Comparison of ENCODE assay signal across 26 mouse cellular contexts in genomic region chr5:115099530-115099929, GRCm38 (mm10). TPM values are rescaled to one million over a fixed set of nuclear protein-coding genes. Genes with fewer than 3 reads are reported as not detected.
DNase-seq lines count a peak whose midpoint lies in the region; ATAC-seq and TF ChIP-seq lines count a peak whose summit lies in the region.
"Had no signal": no experiment of that assay in that cellular context is flagged by ENCODE, and none has a peak within 500 bp of the region (broad histone marks: within the 10 kb centered on the region; RNA-seq: fewer than 3 reads in every experiment).

No protein-coding gene starts in this region.

- no peaks in the 10 kb centered on the region for H3K9me3 ChIP-seq in liver, embryonic 11.5 days (ENCODE audit: control insufficient read depth, low read length)
- H3K9me3 ChIP-seq in liver, embryonic 16.5 days (replicated peaks; ENCODE audit: control insufficient read depth, low read length): no peaks in the 10 kb centered on the region
- no peaks in the 10 kb centered on the region for H3K9me3 ChIP-seq in hindbrain, embryonic 11.5 days (ENCODE audit: control insufficient read depth, low read length)
- H3K9me3 ChIP-seq: embryonic facial prominence, embryonic 13.5 days; embryonic facial prominence, embryonic 15.5 days; forebrain, embryonic 10.5 days; forebrain, embryonic 12.5 days had no signal

- peaks cover 7% of the 10 kb centered on the region; the same call in 1 of the 2 replicates for H3K36me3 ChIP-seq in liver, adult 2 months (ENCODE audit: control insufficient read depth, insufficient read depth, low read length)
- H3K36me3 ChIP-seq in liver, embryonic 11.5 days (ENCODE audit: control insufficient read depth, insufficient read depth, low read length): peaks cover 41% of the 10 kb centered on the region
- H3K36me3 ChIP-seq in liver, embryonic 16.5 days (ENCODE audit: control insufficient read depth, insufficient read depth): peaks cover 42% of the 10 kb centered on the region
- peaks cover 13% of the 10 kb centered on the region for H3K36me3 ChIP-seq in hindbrain, embryonic 11.5 days (ENCODE audit: control insufficient read depth, insufficient read depth, low read length)

- peak overlapping the region; percentile 78 for H3K27ac ChIP-seq in liver, adult 2 months (replicated peaks; ENCODE audit: insufficient read depth, low read depth, low read length)
- H3K27ac ChIP-seq in liver, embryonic 11.5 days (ENCODE audit: low read depth, low read length): no peak overlapping the region
- H3K27ac ChIP-seq in liver, embryonic 16.5 days (ENCODE audit: low read length): no peak overlapping the region
- 0 out of 2 replicates have a peak overlapping the region, but pooled peaks have one; percentile 4 for H3K27ac ChIP-seq in brown adipose tissue, adult 24 weeks (replicated peaks; ENCODE audit: low read depth, low read length)
- no peak overlapping the region for H3K27ac ChIP-seq in hindbrain, embryonic 11.5 days (ENCODE audit: low read depth, low read length)
- H3K27ac ChIP-seq: embryonic facial prominence, embryonic 13.5 days; embryonic facial prominence, embryonic 15.5 days; forebrain, embryonic 10.5 days; forebrain, embryonic 12.5 days had no signal

- DNase-seq in liver, adult 2 months (ENCODE audit: extremely low read depth, low read depth, low spot score): peak; percentile 81
- no peak for DNase-seq in liver, embryonic 11.5 days (ENCODE audit: low spot score)
- DNase-seq in liver (no peak), adipocyte (ENCODE audit: low spot score) (peak; percentile 35)
- DNase-seq in heart, adult 11 months: no peak
- DNase-seq in hindbrain, embryonic 11.5 days (ENCODE audit: low spot score): no peak
- DNase-seq: adrenal gland, adult 8-10 months; cerebellum, adult 11 months; cerebellum, adult 18-20 months; cerebellum, adult 8-10 months; cerebellum, adult 9-11 months; cerebellum, postnatal 14 days; cerebellum, postnatal 36 days; embryo, embryonic 11 days had no signal

- no peak for TF ChIP-seq POLR2A in liver, adult 2 months (IDR thresholded peaks at IDR 0.05; ENCODE audit: extremely low read depth, insufficient read depth, low read length)

- H3K4me1 ChIP-seq in liver, adult 2 months (ENCODE audit: control insufficient read depth, insufficient read depth, low read length): peaks cover 29% of the 10 kb centered on the region
- no peaks in the 10 kb centered on the region for H3K4me1 ChIP-seq in liver, embryonic 11.5 days (replicated peaks; ENCODE audit: control insufficient read depth, insufficient read depth, low read length)
- H3K4me1 ChIP-seq in liver, embryonic 16.5 days (ENCODE audit: control insufficient read depth, low read depth, low read length): no peaks in the 10 kb centered on the region
- peaks cover 6% of the 10 kb centered on the region for H3K4me1 ChIP-seq in brown adipose tissue, adult 24 weeks (ENCODE audit: control insufficient read depth, insufficient read depth, insufficient read length, low read length)
- H3K4me1 ChIP-seq in hindbrain, embryonic 11.5 days (replicated peaks; ENCODE audit: control insufficient read depth, insufficient read depth, low read length): no peaks in the 10 kb centered on the region
- H3K4me1 ChIP-seq: embryonic facial prominence, embryonic 13.5 days; embryonic facial prominence, embryonic 15.5 days; forebrain, embryonic 10.5 days; forebrain, embryonic 12.5 days had no signal

- H3K4me2 ChIP-seq in liver, embryonic 11.5 days: no peak overlapping the region
- no peak overlapping the region for H3K4me2 ChIP-seq in liver, embryonic 16.5 days (ENCODE audit: low read depth, low read length)
- no peak overlapping the region for H3K4me2 ChIP-seq in hindbrain, embryonic 11.5 days (replicated peaks; ENCODE audit: low read depth, low read length)
- H3K4me2 ChIP-seq: embryonic facial prominence, embryonic 13.5 days; embryonic facial prominence, embryonic 15.5 days; forebrain, embryonic 12.5 days had no signal

- no peak for ATAC-seq in liver, embryonic 11.5 days (replicated peaks; ENCODE audit: low FRiP score)
- peak; percentile 37; the same call in 1 of the 2 replicates for ATAC-seq in liver, embryonic 16.5 days (ENCODE audit: low read depth)
- ATAC-seq in hindbrain, embryonic 11.5 days (ENCODE audit: low FRiP score): no peak
- ATAC-seq: forebrain, embryonic 14.5 days; forebrain, embryonic 16.5 days had no signal

- H3K27me3 ChIP-seq in liver, adult 2 months (ENCODE audit: control insufficient read depth, insufficient read depth, low read length): no peaks in the 10 kb centered on the region
- H3K27me3 ChIP-seq in liver, embryonic 11.5 days (replicated peaks; ENCODE audit: control insufficient read depth, insufficient read depth, low read length): no peaks in the 10 kb centered on the region
- H3K27me3 ChIP-seq in liver, embryonic 16.5 days (ENCODE audit: control insufficient read depth, insufficient read depth, low read depth, low read length): no peaks in the 10 kb centered on the region
- no peaks in the 10 kb centered on the region for H3K27me3 ChIP-seq in hindbrain, embryonic 11.5 days (ENCODE audit: control insufficient read depth, insufficient read depth, low read length)
- H3K27me3 ChIP-seq: embryonic facial prominence, embryonic 13.5 days; embryonic facial prominence, embryonic 15.5 days; forebrain, embryonic 12.5 days had no signal

- H3K4me3 ChIP-seq in liver, adult 2 months (ENCODE audit: insufficient read depth, low read depth, low read length): no peak overlapping the region
- H3K4me3 ChIP-seq in liver, embryonic 11.5 days (ENCODE audit: low read depth, low read length): no peak overlapping the region
- no peak overlapping the region for H3K4me3 ChIP-seq in liver, embryonic 16.5 days (ENCODE audit: low read depth, low read length)
- no peak overlapping the region for H3K4me3 ChIP-seq in brown adipose tissue, adult 24 weeks (ENCODE audit: insufficient read depth, low read depth, low read length)
- H3K4me3 ChIP-seq in hindbrain, embryonic 11.5 days (ENCODE audit: low read depth, low read length): no peak overlapping the region
- H3K4me3 ChIP-seq: embryonic facial prominence, embryonic 13.5 days; embryonic facial prominence, embryonic 15.5 days; erythroblast, embryonic 14.5 days; forebrain, embryonic 10.5 days; forebrain, embryonic 12.5 days had no signal

- H3K9ac ChIP-seq in liver, adult 2 months (ENCODE audit: low read depth, low read length): 0 out of 2 replicates have a peak overlapping the region, but pooled peaks have one; percentile 18
- no peak overlapping the region for H3K9ac ChIP-seq in liver, embryonic 11.5 days (ENCODE audit: low read depth, low read length)
- H3K9ac ChIP-seq in liver, embryonic 16.5 days (ENCODE audit: low read depth, low read length): no peak overlapping the region
- H3K9ac ChIP-seq in hindbrain, embryonic 11.5 days (ENCODE audit: low read depth, low read length): no peak overlapping the region
- H3K9ac ChIP-seq: embryonic facial prominence, embryonic 13.5 days; embryonic facial prominence, embryonic 15.5 days; forebrain, embryonic 12.5 days had no signal

- no peak for TF ChIP-seq CTCF in liver, adult 2 months (IDR thresholded peaks at IDR 0.05; ENCODE audit: low read depth, low read length)

- H3K79me2 ChIP-seq in liver, adult 2 months (ENCODE audit: control insufficient read depth, insufficient read depth, low read length): no peaks in the 10 kb centered on the region

- WGBS in liver, adult 2 months: 38% methylated on average over 5 of the region's 5 CpGs
- WGBS in liver, embryonic 11.5 days: 81% methylated on average over 5 of the region's 5 CpGs
- 73% methylated on average over 5 of the region's 5 CpGs for WGBS in liver, embryonic 16.5 days (ENCODE audit: insufficient replicate concordance)
- 90% methylated on average over 5 of the region's 5 CpGs for WGBS in hindbrain, embryonic 11.5 days

RNA-seq across cellular contexts. Expression of gene Gm10401, which starts 1.4 kb away (rescaled TPM):
- not detected in 2 replicates for total RNA-seq in liver, adult 2 months (2014; rRNA removed)
- polyA plus RNA-seq in liver, adult 2 months (2012; rRNA removed): 0.17 TPM in 1 of 2 replicates, not detected in the other
- 19.5 and 25.1 TPM in 2 replicates for polyA plus RNA-seq in liver, embryonic 11.5 days (2014; fragmentation: Nextera tagmentation; extraction: Ambion mirVana)
- polyA plus RNA-seq in liver, embryonic 16.5 days (2015; fragmentation: Nextera tagmentation; extraction: Ambion mirVana): 8.1 and 8.5 TPM in 2 replicates
- not detected in 2 replicates for polyA plus RNA-seq in brown adipose tissue, adult 24 weeks (2012; ENCODE audit: insufficient read depth, insufficient read length, missing spikeins)
- polyA plus RNA-seq in hindbrain, embryonic 11.5 days (2014; fragmentation: Nextera tagmentation; extraction: Ambion mirVana): 24.9 and 34.4 TPM in 2 replicates
- total RNA-seq: adrenal gland, adult 18-20 months; adrenal gland, adult 8-10 months; adrenal gland, postnatal 14 days; adrenal gland, postnatal 36 days had no signal
- polyA plus RNA-seq: erythroblast, embryonic 14.5 days had no signal

RNA-seq across cellular contexts. Expression of gene Acads, which starts 19.6 kb away (rescaled TPM):
- 140 and 143 TPM in 2 replicates for total RNA-seq in liver, adult 2 months (2014; rRNA removed)
- 255 and 293 TPM in 2 replicates for polyA plus RNA-seq in liver, adult 2 months (2012; rRNA removed)
- polyA plus RNA-seq in liver, embryonic 11.5 days (2014; fragmentation: Nextera tagmentation; extraction: Ambion mirVana): 35.5 and 37.4 TPM in 2 replicates
- 48.8 and 54.2 TPM in 2 replicates for polyA plus RNA-seq in liver, embryonic 16.5 days (2015; fragmentation: Nextera tagmentation; extraction: Ambion mirVana)
- 345 and 375 TPM in 2 replicates for polyA plus RNA-seq in brown adipose tissue, adult 24 weeks (2012; ENCODE audit: insufficient read depth, insufficient read length, missing spikeins)
- 22.9 and 30.8 TPM in 2 replicates for polyA plus RNA-seq in hindbrain, embryonic 11.5 days (2014; fragmentation: Nextera tagmentation; extraction: Ambion mirVana)

RNA-seq across cellular contexts. Expression of gene Unc119b, which starts 35.2 kb away (rescaled TPM):
- 12.5 and 17.3 TPM in 2 replicates for total RNA-seq in liver, adult 2 months (2014; rRNA removed)
- 29.4 and 32.0 TPM in 2 replicates for polyA plus RNA-seq in liver, adult 2 months (2012; rRNA removed)
- polyA plus RNA-seq in liver, embryonic 11.5 days (2014; fragmentation: Nextera tagmentation; extraction: Ambion mirVana): 26.8 and 27.3 TPM in 2 replicates
- 7.7 and 8.1 TPM in 2 replicates for polyA plus RNA-seq in liver, embryonic 16.5 days (2015; fragmentation: Nextera tagmentation; extraction: Ambion mirVana)
- 9.4 and 11.0 TPM in 2 replicates for polyA plus RNA-seq in brown adipose tissue, adult 24 weeks (2012; ENCODE audit: insufficient read depth, insufficient read length, missing spikeins)
- polyA plus RNA-seq in hindbrain, embryonic 11.5 days (2014; fragmentation: Nextera tagmentation; extraction: Ambion mirVana): 46.8 and 57.2 TPM in 2 replicates

RNA-seq across cellular contexts. Expression of gene Mlec, which starts 58.4 kb away (rescaled TPM):
- 33.7 and 44.7 TPM in 2 replicates for total RNA-seq in liver, adult 2 months (2014; rRNA removed)
- polyA plus RNA-seq in liver, adult 2 months (2012; rRNA removed): 40.8 and 41.8 TPM in 2 replicates
- 56.2 and 59.5 TPM in 2 replicates for polyA plus RNA-seq in liver, embryonic 11.5 days (2014; fragmentation: Nextera tagmentation; extraction: Ambion mirVana)
- polyA plus RNA-seq in liver, embryonic 16.5 days (2015; fragmentation: Nextera tagmentation; extraction: Ambion mirVana): 16.6 and 19.4 TPM in 2 replicates
- 49.5 and 76.9 TPM in 2 replicates for polyA plus RNA-seq in brown adipose tissue, adult 24 weeks (2012; ENCODE audit: insufficient read depth, insufficient read length, missing spikeins)
- polyA plus RNA-seq in hindbrain, embryonic 11.5 days (2014; fragmentation: Nextera tagmentation; extraction: Ambion mirVana): 41.2 and 44.1 TPM in 2 replicates

Comparison
In these comparisons a context has a peak if more than half of its experiments do, and no peak if none do; other contexts are left out.
1. DNase-seq: peak in liver, adult 2 months (single experiment) and adipocyte (single experiment); none in liver, embryonic 11.5 days (single experiment), liver (single experiment), heart, adult 11 months (single experiment) and hindbrain, embryonic 11.5 days (single experiment).
2. H3K27ac ChIP-seq: peak in liver, adult 2 months (single experiment) and brown adipose tissue, adult 24 weeks (single experiment); none in liver, embryonic 11.5 days (single experiment), liver, embryonic 16.5 days (single experiment) and hindbrain, embryonic 11.5 days (single experiment).